Mouse (Mus musculus): ENCODE measurements around the gene Tcp1. TPM values are rescaled to one million over a fixed set of nuclear protein-coding genes. Genes with fewer than 3 reads are reported as not detected.

The Tcp1 gene
- polyA plus RNA-seq (2017; shearing (Covaris generic)), result 263 TPM

DNA sequence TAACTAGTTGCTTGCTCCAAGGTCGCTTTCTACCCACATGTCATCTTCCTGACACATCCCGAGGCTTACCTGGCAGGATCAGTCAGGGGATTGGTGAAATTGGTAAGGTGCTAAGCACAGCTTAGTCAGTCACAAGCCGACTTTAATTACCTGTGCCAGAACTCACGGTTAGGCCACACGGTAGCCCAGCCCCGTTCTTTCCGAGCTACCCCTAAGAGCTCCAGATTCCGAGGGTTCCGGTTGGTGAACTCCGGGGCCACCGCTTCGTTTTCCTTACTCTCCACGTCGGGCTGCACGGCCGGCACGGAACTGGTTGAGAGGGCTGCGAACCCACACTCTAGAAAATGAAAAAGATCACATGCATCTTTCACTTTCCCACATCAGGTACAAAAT is at the start of gene Tcp1:
Gene Tcp1, plus strand, starts transcription at position 214 of the 393 bp plus-strand sequence.

DNA sequence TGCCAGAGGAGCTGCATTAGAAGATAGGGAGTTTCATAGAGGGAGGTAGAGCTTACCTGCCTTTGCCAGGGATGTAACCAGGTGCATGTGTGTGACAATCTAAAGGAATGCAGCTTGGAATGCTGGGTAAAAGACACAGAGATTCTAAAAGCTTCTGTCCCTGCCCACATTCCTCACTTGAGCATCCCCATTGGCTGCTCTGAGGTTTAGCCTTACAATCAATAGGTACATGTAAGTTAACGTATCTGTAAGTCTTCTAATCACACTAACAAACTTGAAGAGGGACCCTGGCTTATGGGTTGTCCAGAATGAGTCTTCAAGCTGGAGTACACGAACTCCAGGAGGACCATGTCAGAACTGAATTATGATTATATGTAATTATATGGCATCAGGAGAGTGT is 47.5 kb upstream of the Tcp1 start, which contains the start of gene Mas1:
Gene Mas1, minus strand, starts transcription at position 101 of the 400 bp plus-strand sequence.

DNA sequence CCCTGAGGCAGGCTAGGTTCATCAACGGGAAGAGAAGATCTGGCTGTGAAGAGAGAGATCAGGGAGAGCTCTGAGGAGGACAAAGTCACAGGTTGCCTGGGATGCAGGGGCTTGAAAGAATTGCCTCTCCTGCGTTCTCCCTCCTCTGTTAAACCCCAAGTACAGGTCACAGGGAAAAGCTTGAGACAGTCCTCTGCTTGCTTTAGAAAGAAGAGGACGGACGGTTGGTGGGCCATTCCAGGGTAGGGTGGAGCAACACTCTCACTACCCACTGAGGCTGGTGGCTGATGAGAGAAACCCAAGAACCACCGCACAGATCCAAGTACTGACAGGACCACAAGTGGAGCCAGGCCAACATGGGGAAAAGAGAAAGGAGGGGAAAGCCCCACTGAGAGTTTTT is 39.8 kb upstream of the Tcp1 start, which contains the start of gene Mrgprh:
Gene Mrgprh, plus strand, starts transcription at position 301 of the 400 bp plus-strand sequence.

DNA sequence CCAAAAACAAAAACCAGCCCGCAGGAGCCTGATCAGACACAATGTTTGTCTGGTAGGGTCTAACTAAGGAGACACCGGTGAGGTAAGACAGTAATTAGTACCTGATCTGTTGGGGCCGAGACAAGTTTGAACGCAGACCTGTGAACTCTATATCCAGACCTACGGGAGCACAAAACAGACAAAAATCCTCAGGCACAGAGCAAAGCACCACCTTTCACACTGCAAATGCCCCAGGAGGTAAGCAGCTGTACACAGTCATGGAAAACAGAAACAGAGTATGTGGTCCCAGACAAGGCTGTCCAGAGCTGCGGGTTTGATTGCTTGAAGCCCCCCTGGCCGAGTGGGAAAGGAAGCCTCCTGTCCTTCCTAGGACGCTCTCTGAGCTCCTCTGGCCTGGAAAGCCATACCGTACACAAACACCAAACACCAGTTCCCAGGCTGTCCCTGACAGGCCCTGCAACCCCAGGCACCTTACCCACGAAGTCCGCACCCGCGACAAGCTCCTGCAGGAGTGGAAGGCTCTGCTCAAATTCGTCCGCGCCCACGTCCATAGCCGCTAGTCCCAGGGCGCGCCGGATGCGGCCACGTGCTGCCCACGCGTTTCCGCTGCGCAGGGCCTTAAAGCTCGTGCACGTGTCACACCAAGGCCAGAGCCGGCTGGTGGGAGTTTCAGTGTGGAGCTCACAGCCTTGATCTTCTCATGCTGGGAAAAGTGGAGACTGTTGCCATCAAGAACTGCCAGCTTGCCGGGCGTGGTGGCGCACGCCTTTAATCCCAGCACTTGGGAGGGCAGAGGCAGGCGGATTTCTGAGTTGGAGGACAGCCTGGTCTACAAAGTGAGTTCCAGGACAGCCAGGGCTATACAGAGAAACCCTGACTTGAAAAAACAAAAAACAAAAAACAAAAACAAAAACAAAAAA is 5.9 kb upstream of the Tcp1 start, which contains the start of gene Pnldc1:
Gene Pnldc1, minus strand, starts transcription at position 870 of the 920 bp plus-strand sequence.

DNA sequence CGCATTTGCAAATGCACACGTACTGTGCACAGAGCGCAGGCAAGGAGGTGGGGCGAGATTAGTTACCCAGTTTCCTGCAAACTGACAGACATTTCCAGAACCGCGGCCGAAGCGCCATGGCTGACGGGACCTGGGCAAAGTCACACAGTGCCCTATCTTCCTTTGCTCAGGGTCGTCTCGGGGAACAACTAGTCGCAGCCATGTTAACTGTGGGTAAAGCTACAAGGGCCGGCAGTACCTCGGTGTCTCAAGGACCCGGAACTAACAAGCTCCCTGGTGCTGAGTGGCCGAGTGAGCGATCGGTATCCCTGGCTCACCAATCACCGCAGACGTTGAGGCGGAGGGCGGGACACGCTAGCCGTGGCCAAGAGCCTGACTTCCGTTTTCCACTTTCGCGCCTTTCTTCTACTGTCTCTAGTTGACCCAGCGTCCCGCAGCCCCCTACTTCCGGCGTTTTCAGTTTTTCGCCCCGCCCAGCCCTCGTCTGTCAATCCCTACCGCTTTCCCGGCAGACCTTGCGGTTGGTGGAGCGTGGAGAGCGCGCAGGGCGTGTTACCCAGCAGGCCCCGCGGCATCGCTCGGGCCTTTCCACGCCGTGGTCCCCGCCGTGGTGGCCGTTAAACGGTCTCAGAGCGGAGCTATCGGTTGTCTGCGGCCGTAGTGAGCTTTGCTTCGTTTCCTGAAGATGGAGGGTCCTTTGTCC is 531 bp downstream of the Tcp1 start, which contains the start of gene Mrpl18:
Gene Mrpl18, minus strand, starts transcription at position 465 of the 703 bp plus-strand sequence.

DNA sequence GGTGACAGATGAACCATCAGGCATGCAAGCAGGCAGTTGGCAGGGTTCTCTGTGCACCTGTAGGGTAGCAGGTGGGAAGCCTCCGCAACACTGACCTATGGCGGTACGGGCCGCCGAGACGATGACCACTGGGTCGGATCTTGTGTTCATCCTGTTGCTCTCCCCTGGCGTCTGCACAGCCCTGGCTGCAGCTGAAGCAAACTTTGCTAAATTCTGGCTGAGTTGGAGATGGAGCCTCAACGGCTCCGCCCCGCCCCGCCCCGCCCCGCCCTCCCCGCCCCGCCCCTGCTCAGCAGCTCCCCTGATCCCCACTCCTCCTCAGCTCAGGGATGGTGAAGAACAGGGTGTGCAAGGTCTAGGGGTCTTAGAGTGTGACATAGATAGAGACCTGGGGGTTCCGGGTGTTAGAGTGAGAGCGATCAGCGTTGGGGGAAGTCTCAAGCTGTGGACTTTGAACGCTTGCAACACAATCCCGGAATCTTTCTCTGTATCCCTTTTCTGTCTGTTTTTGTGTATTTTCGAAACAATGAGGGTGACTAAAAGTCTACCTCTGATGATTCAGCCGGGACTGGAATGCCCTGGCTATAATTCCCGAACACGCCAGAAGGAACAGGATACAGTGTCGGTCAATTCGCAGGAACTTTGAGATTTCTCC is 24.8 kb downstream of the Tcp1 start, which contains the start of gene Acat3:
Gene Acat3, minus strand, starts transcription at position 450 of the 655 bp plus-strand sequence.

DNA sequence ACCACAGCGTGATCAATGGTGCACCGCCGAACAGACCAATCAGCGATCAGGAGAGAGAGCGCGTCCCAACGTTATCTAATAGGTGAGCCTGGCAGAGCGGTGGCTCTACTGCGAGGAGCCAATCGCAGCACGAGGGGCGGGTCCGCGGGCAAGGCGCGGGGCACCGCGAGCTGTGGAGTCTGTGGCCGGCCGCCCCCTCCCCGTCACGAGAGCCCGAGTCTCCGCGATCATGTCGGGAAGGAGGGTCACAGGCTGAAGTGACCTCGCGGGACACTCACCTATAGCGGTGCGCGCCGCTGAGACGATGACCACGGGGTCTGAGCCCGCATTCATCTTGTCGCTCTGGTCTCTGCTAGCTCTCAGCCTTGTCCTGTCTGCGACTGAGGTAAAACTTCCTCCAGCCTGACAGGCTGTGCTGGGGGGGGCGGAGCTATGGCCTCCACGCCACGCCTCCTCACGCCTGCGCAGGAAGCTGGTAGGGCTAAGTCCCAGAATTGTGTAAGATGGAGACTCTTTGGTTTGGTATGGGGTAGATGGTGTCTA is 44.9 kb downstream of the Tcp1 start, which contains the start of gene Acat2:
Gene Acat2, minus strand, starts transcription at position 417 of the 543 bp plus-strand sequence.

Other genes with a start within 250 kb of the Tcp1 start
- 0.24 TPM for gene Slc22a1, start 239.9 kb upstream of the Tcp1 start, polyA plus RNA-seq (2017; shearing (Covaris generic))
- 36.0 TPM for gene Igf2r, start 146.0 kb upstream of the Tcp1 start, polyA plus RNA-seq (2017; shearing (Covaris generic))
- gene Mas1, start 47.6 kb upstream of the Tcp1 start, polyA plus RNA-seq (2017; shearing (Covaris generic)), result not detected
- gene Mrgprh, start 39.7 kb upstream of the Tcp1 start, polyA plus RNA-seq (2017; shearing (Covaris generic)), result not detected
- 0.75 TPM for gene Pnldc1, start 5.5 kb upstream of the Tcp1 start, polyA plus RNA-seq (2017; shearing (Covaris generic))
- gene Mrpl18, start 644 bp downstream of the Tcp1 start, polyA plus RNA-seq (2017; shearing (Covaris generic)), result 134 TPM
- gene Acat3, start 24.9 kb downstream of the Tcp1 start, polyA plus RNA-seq (2017; shearing (Covaris generic)), result 0.33 TPM
- 40.7 TPM for gene Acat2, start 45.0 kb downstream of the Tcp1 start, polyA plus RNA-seq (2017; shearing (Covaris generic))
- gene Wtap, start 78.5 kb downstream of the Tcp1 start, polyA plus RNA-seq (2017; shearing (Covaris generic)), result 22.3 TPM
- gene Sod2, start 91.1 kb downstream of the Tcp1 start, polyA plus RNA-seq (2017; shearing (Covaris generic)), result 121 TPM
- gene Gpr31b, start 136.6 kb downstream of the Tcp1 start, polyA plus RNA-seq (2017; shearing (Covaris generic)), result not detected
- not detected for gene Tcp10b, start 145.4 kb downstream of the Tcp1 start, polyA plus RNA-seq (2017; shearing (Covaris generic))
- gene Unc93a, start 216.1 kb downstream of the Tcp1 start, polyA plus RNA-seq (2017; shearing (Covaris generic)), result not detected

Data from activated CD4-positive, CD25-positive, alpha-beta regulatory T cell, adult 9 weeks (primary cell).